Mouse (Mus musculus): ENCODE results near the gene Bhlhe40.

The Bhlhe40 gene

DNA sequence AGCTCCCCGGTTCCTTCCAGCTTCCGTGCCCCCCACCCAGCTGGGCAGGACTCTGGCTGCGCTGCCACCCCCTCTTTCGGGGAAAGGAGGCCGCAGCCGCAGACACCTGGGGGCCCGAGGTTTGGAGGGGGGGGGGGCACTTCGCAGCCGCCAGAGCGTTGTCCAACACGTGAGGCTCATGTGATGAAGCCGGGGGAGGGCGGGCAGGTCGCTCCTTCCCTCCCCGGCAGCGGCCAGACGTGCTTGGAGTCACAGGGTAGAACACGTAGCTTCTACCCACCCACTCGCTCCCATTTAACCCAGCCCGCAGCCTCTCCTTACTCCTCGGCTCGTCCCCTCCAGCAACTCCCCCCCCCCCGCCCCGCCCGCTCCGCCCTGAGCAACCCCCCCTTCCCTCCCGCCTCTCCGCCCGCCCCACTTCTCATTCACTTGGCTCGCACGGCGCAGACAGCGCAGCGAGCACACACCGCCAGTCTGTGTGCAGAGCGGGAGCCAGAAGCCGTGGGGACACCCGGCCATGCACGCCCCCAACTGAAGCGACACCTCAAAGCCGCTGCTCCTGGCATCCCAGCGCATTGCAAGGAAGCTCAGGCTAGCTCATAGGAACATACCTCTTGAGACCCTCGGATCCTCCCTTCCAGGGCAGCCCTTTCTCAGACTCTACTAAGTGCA is at the start of gene Bhlhe40:
TSS of gene Bhlhe40 (plus strand) at position 424 of the 672 bp plus-strand sequence.
- ATAC-seq (ENCODE audit: low TSS enrichment): peak; percentile 39

GRCm38 (mm10) chr6:108611663-108612062 is 48.8 kb upstream of the Bhlhe40 start:
- ATAC-seq (ENCODE audit: low TSS enrichment): no peak

GRCm38 (mm10) chr6:108618025-108618424 is 42.4 kb upstream of the Bhlhe40 start:
- ATAC-seq (ENCODE audit: low TSS enrichment): no peak

DNA sequence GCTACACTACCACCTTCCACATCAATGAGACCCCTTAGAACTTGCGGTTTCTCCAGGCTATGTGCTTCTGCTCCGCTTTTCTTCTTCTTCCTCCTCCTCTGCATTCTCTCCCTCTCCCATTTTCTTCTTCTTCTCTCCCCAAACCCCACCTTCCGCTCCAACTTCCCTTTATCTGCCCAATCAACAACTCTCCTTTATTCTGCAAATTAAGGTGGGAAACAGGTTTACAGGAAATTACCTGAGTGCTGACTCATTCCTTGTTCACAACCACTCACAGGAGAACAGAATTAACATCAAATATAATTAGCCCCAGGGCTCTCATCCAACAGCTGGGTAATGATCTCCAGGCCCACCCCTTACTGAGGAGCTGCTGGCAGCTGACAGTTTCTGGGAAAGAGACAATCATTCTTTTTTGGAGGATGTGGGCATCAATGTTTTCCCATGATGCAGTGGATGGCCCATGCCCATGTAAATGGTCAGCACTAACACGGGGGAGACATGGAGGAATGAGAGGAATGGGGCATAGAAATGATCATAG is 37.3 kb upstream of the Bhlhe40 start:
- no peak for ATAC-seq (ENCODE audit: low TSS enrichment)

GRCm38 (mm10) chr6:108624915-108625314 is 35.5 kb upstream of the Bhlhe40 start:
- no peak for ATAC-seq (ENCODE audit: low TSS enrichment)

DNA sequence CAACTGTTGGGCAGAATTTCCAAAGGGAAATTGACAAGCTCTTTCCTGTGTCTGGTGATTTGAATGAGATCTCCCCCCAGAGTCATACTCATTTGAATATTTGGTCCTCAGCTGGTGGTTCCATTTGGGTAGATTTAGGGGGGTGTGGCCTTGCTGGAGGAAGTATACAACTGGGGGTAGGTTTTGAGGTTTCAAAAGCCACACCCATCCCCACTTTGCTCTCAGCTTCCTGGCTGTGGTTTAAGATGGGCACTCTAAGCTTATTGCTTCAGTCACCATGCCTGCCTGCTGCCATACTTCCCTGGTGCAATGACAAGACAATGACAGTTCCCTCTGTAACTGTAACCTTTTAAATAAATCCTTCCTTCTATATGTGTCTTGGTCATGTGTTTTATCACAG is 29.7 kb upstream of the Bhlhe40 start:
- ATAC-seq (ENCODE audit: low TSS enrichment): no peak

GRCm38 (mm10) chr6:108638157-108638833 is 22.1 kb upstream of the Bhlhe40 start:
- ATAC-seq (ENCODE audit: low TSS enrichment): no peak

GRCm38 (mm10) chr6:108642020-108642419 is 18.4 kb upstream of the Bhlhe40 start:
- no peak for ATAC-seq (ENCODE audit: low TSS enrichment)

DNA sequence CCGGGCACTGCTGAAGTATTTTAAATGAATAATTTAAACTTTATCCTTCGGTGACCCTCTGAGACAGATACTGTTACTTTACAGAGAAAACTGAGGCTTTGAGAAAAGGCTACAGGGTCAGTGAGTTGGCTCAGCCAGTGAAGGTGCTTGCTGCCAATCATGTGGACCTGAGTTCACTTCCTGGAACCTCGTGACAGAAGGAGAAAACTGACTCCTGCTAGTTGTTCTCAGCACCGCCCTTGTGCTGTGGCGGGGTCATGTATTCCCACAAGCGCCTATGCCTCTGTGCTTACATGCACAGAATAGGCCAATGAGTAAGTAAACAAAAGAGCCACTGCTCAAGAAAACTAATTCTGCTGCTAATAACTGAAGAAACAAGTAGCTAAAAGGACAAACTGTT is 17.4 kb upstream of the Bhlhe40 start:
- ATAC-seq (ENCODE audit: low TSS enrichment): no peak

DNA sequence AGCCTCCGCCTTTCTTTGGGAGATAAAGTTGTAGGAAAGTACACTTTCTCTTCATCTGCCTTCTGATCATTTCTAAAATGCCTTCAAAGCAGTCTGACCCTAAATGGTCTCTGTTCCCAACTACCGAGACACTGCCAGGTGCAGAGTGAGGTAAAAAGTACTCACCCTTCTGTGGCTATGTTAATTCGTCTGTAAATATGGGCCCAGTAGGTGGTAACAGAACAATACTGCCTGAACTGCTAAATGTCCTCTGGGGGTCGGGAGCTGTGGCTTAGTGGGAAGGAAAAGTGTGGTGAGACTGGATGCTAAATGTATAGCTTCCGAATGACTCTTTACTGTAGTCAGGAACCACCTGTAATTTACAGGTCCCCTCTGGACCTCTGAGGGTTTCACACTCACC is 16.1 kb upstream of the Bhlhe40 start:
- ATAC-seq (ENCODE audit: low TSS enrichment): no peak

DNA sequence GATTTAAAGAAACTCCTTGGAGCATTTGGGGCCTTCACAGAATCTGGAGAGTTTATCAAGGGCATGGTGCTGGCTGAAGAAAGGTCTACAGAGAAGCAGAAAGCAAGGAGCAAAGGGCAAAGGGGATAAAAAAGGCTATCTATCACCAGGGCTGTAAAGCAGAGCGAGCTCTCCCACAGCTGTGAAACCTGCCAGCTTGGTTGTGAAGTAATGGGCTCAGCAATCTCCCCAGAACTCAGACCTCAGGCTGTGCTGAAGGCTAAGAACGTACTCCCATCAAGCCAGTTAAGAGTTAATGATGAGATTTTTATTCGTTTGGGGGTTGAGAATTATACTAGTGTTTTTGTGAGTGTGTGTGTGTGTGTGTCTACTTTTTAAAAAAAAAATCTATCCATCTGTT is 13.3 kb upstream of the Bhlhe40 start:
- no peak for ATAC-seq (ENCODE audit: low TSS enrichment)

DNA sequence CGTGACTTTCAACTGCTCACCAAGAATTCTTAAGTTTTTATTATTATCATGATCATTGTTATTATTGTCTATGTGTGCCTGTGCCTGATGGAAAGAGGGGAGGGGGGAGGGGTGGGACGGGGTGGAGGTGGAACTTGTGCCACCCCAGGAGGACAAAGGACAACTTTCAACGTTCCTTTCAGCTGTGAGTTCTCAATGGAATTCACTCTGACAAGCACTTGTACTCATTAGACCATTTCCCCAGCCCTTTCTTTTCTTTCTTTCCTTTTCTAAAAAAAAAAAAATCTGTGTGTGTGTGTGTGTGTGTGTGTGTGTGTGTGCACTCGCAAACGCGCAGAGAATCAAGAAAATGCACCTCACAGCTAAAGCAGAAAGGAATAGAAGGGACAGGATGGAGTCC is 12.4 kb upstream of the Bhlhe40 start:
- no peak for ATAC-seq (ENCODE audit: low TSS enrichment)

- ATAC-seq (ENCODE audit: low TSS enrichment): no peak
Observed at GRCm38 (mm10) chr6:108655861-108656260, 4.6 kb upstream of the Bhlhe40 start.

GRCm38 (mm10) chr6:108658051-108658415 is 2.4 kb upstream of the Bhlhe40 start:
- no peak for ATAC-seq (ENCODE audit: low TSS enrichment)

DNA sequence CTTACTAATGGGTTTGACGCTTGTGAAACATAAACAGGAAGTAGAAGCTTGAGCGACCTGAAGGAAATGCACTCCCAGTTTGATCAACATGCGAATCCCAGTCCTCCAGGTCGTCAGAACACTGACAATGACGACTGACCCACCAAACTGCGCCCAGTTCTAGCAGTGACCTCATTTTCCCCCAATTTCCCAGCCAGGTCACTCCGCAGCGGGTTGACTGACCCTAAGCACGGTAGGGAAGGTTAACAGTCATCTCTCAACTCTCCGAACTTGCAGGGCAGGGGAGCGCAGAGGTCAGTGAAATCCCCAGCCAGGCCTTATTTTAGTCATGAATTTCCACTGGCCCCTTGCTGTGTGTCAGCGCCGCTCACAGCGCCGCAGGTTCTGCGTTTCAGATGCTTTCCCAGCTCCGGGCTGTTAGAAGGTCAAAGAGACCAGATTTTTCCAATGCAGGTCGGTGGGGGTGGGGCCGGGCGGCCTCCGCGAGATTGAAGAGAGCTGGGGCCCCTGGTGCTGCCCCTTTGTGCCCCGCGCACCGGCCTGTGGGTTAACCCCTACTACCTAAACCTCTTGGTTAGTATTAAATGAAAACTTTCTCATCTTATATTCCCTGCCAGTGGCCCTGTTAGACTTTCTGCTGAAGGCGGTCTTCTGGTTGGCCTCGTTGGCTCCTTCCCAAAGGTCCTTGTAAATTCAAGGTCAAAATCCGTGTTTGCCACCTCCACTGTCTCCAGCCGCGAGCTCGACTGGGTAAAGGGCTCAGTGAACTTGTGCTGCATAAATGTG is 1.8 kb upstream of the Bhlhe40 start:
- ATAC-seq (ENCODE audit: low TSS enrichment): no peak

DNA sequence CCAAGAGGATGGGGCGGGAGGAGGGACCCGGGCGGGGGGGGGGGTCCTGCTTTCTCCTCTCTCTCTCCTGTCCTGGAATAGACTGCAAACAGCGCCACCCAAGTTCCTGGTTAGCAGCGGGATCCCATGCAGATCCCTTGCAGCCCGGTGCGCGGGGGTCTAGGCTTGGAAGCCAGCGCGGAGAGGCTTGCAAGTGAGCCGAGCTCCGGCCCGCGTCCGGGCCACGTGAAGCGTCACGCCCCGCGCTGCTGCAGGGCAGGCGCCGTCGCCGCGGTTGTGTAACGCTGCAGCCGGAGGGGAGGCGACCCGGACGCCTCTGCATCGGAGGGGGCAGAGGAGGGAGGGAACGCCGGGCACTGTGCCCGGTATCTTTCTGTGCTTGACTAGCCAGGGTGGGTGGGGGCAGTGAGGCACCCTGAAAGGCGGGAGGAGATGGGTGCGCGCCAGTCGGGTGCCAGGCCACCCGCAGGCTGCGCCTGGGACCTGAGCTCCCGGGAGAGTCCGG is 1.2 kb upstream of the Bhlhe40 start:
- ATAC-seq (ENCODE audit: low TSS enrichment): peak; percentile 42

DNA sequence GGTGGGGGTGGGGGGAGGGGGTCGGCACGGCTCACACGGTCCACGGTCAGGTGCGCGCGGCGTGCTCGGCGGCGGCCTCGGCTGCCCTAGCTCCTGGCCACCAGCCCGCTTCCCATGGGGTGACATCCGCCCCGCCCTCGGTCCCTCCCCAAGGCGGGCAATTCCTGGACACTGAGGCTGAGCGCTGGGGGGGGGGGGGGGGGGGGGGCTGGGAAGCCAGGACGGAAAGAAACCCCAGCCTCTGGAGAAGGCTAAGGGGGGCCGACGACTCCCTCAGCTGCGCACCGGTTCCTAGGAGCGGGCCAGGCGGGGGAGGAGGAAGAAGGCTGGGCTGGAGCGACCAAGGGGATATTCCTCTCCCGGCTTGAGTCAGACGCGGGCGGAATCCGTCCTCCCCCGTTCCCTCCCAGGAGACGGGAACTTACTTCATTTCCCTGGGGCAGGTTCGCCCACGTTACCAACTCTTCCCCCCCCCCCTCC is 663 bp upstream of the Bhlhe40 start:
- ATAC-seq (ENCODE audit: low TSS enrichment): peak; percentile 51

DNA sequence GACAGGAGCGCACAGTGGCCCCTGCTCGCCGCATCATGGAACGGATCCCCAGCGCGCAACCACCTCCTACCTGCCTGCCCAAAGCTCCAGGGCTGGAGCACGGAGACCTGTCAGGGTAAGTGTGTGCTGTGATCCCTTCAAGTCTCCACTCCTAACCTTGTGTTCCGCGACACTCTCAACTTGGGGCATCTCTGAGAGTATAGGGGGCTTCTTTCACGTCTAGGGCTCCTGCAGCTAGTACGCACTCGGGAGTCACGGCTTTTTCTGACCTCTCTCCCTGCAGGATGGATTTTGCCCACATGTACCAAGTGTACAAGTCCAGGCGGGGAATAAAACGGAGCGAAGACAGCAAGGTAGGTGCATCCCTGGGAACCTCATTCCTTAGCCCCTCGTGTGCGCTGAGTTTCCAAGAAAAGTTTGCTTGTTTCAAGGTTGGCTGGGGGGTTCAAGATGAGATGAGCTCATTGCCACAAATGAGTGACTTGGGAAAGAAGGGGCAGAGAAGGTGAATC is 505 bp downstream of the Bhlhe40 start:
- ATAC-seq (ENCODE audit: low TSS enrichment): peak; percentile 7

GRCm38 (mm10) chr6:108661412-108661811 is 983 bp downstream of the Bhlhe40 start:
- peak; percentile 5 for ATAC-seq (ENCODE audit: low TSS enrichment)

GRCm38 (mm10) chr6:108661890-108662289 is 1.5 kb downstream of the Bhlhe40 start:
- no peak for ATAC-seq (ENCODE audit: low TSS enrichment)

GRCm38 (mm10) chr6:108662314-108663240 is 2.1 kb downstream of the Bhlhe40 start:
- ATAC-seq (ENCODE audit: low TSS enrichment): no peak
